In the genomic region with DNA sequence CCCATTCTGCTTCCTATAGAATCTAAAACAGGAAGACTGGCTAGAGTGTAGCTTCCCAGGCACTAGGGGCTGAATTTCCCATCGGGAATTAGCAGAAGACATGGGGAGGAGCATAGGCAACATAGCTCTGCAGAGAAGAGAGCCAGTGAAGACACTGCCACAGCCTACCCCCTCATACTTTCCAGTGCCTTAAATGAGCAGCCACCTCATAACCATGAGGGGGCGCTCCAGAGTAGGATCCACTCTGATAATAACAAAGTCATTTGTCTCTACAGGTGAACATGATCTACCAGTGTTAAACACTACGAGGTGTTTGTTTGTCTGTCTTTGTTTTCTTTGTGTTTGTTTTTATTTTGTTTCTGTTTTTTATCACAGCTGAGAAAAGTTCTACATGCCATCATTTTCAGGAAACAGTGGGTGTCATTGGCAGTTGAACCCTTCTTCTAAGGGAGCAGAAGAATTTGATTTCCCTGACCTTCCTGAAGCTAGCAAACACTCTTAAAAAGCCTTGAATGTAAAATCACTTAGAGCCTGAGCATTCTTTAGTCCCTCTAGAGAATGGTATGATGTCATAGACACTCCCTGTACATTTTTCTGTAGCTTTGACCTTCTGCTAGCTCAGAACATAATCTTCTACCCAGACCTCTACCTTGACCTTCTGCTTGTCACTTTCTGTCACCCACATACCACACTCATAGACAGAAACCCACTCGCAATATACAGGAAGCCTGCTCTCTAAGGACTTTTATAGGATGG, we compare ENCODE assay signal across 14 mouse cellular contexts.
A peak's percentile ranks its signal among the peaks of the same experiment; 100 is the strongest.
DNase-seq lines count a peak whose midpoint lies in the region; ATAC-seq and TF ChIP-seq lines count a peak whose summit lies in the region.
"Had no signal": no experiment of that assay in that cellular context is flagged by ENCODE, and none has a peak within 500 bp of the region (broad histone marks: within the 10 kb centered on the region; RNA-seq: fewer than 3 reads in every experiment).

No protein-coding gene starts in this region.

- H3K4me2 ChIP-seq in forebrain, postnatal 0 days (ENCODE audit: low read depth), result no peak overlapping the region
- no peak overlapping the region for H3K4me2 ChIP-seq in forebrain, embryonic 16.5 days (ENCODE audit: low read length)
- H3K4me2 ChIP-seq in limb, embryonic 11.5 days (ENCODE audit: low read depth, severe bottlenecking), result no peak overlapping the region
- H3K4me2 ChIP-seq: lung, embryonic 15.5 days had no signal

- no peak overlapping the region for H3K9ac ChIP-seq in forebrain, postnatal 0 days
- H3K9ac ChIP-seq in forebrain, embryonic 16.5 days (replicated peaks; ENCODE audit: low read depth, low read length), result no peak overlapping the region
- no peak overlapping the region for H3K9ac ChIP-seq in limb, embryonic 11.5 days (ENCODE audit: low read length)
- H3K9ac ChIP-seq: lung, embryonic 15.5 days had no signal

- ATAC-seq in forebrain, postnatal 0 days, result no peak
- ATAC-seq in forebrain, embryonic 16.5 days, result no peak
- ATAC-seq in limb, embryonic 11.5 days (ENCODE audit: insufficient number of reproducible peaks, low FRiP score, low TSS enrichment, low read depth), result no peak
- ATAC-seq: activated CD4-positive, CD25-positive, alpha-beta regulatory T cell, adult 4 months had no signal

- TF ChIP-seq CTCF in forebrain, postnatal 0 days (IDR thresholded peaks at IDR 0.05; ENCODE audit: low read depth), result peak; percentile 27
- peak; percentile 13; the same call in 1 of the 2 replicates for TF ChIP-seq CTCF in brain, embryonic 14.5 days (IDR thresholded peaks at IDR 0.05; ENCODE audit: borderline replicate concordance, extremely low read depth, insufficient read depth, insufficient read length)

- no peaks in the 10 kb centered on the region for H3K9me3 ChIP-seq in forebrain, postnatal 0 days (ENCODE audit: low read length)
- H3K9me3 ChIP-seq in forebrain, embryonic 16.5 days (ENCODE audit: control insufficient read depth, low read length), result no peaks in the 10 kb centered on the region
- H3K9me3 ChIP-seq in limb, embryonic 11.5 days (ENCODE audit: control insufficient read depth, low read length), result no peaks in the 10 kb centered on the region
- H3K9me3 ChIP-seq in limb, embryonic 10.5 days (replicated peaks), result no peaks in the 10 kb centered on the region
- no peaks in the 10 kb centered on the region for H3K9me3 ChIP-seq in hindbrain, embryonic 10.5 days
- H3K9me3 ChIP-seq: forebrain, embryonic 10.5 days; lung, embryonic 15.5 days had no signal

- 53% methylated on average over 4 of the region's 4 CpGs for WGBS in forebrain, postnatal 0 days
- WGBS in forebrain, embryonic 16.5 days, result 53% methylated on average over 4 of the region's 4 CpGs
- 54% methylated on average over 4 of the region's 4 CpGs for WGBS in limb, embryonic 11.5 days
- 53% methylated on average over 4 of the region's 4 CpGs for WGBS in limb, embryonic 10.5 days
- WGBS in hindbrain, embryonic 10.5 days, result 49% methylated on average over 4 of the region's 4 CpGs

- H3K4me3 ChIP-seq in forebrain, postnatal 0 days (ENCODE audit: low read depth, low read length), result no peak overlapping the region
- no peak overlapping the region for H3K4me3 ChIP-seq in forebrain, embryonic 16.5 days (replicated peaks; ENCODE audit: low read length)
- H3K4me3 ChIP-seq in limb, embryonic 11.5 days (ENCODE audit: low read depth, low read length), result no peak overlapping the region
- H3K4me3 ChIP-seq in limb, embryonic 10.5 days, result no peak overlapping the region
- no peak overlapping the region for H3K4me3 ChIP-seq in hindbrain, embryonic 10.5 days
- H3K4me3 ChIP-seq: forebrain, embryonic 10.5 days; lung, embryonic 15.5 days had no signal

- no peak for TF ChIP-seq POLR2A in brain, embryonic 14.5 days (IDR thresholded peaks at IDR 0.05; ENCODE audit: borderline replicate concordance, extremely low read depth, insufficient read depth, insufficient read length, poor library complexity, severe bottlenecking)

- no peaks in the 10 kb centered on the region for H3K4me1 ChIP-seq in forebrain, postnatal 0 days (ENCODE audit: insufficient read depth)
- no peaks in the 10 kb centered on the region for H3K4me1 ChIP-seq in forebrain, embryonic 16.5 days (replicated peaks; ENCODE audit: control insufficient read depth, insufficient read depth, low read length)
- H3K4me1 ChIP-seq in limb, embryonic 11.5 days (ENCODE audit: control insufficient read depth, insufficient read depth, low read length), result no peaks in the 10 kb centered on the region
- no peaks in the 10 kb centered on the region for H3K4me1 ChIP-seq in limb, embryonic 10.5 days
- no peaks in the 10 kb centered on the region for H3K4me1 ChIP-seq in hindbrain, embryonic 10.5 days (replicated peaks)
- H3K4me1 ChIP-seq: forebrain, embryonic 10.5 days; lung, embryonic 15.5 days had no signal

- H3K27ac ChIP-seq in forebrain, postnatal 0 days (ENCODE audit: low read depth, low read length), result no peak overlapping the region
- H3K27ac ChIP-seq in forebrain, embryonic 16.5 days (ENCODE audit: low read length), result no peak overlapping the region
- no peak overlapping the region for H3K27ac ChIP-seq in limb, embryonic 11.5 days (replicated peaks; ENCODE audit: low read depth, low read length)
- no peak overlapping the region for H3K27ac ChIP-seq in limb, embryonic 10.5 days
- H3K27ac ChIP-seq in hindbrain, embryonic 10.5 days, result no peak overlapping the region
- H3K27ac ChIP-seq: forebrain, embryonic 10.5 days; lung, embryonic 15.5 days had no signal

- no peaks in the 10 kb centered on the region for H3K27me3 ChIP-seq in forebrain, postnatal 0 days (ENCODE audit: insufficient read depth, low read length)
- no peaks in the 10 kb centered on the region for H3K27me3 ChIP-seq in forebrain, embryonic 16.5 days (replicated peaks; ENCODE audit: control insufficient read depth, insufficient read depth, low read length)
- H3K27me3 ChIP-seq in limb, embryonic 11.5 days (ENCODE audit: control insufficient read depth, insufficient read depth, low read length), result no peaks in the 10 kb centered on the region
- no peaks in the 10 kb centered on the region for H3K27me3 ChIP-seq in limb, embryonic 10.5 days (ENCODE audit: low read depth, poor library complexity, severe bottlenecking)
- no peaks in the 10 kb centered on the region for H3K27me3 ChIP-seq in hindbrain, embryonic 10.5 days (ENCODE audit: insufficient read depth, poor library complexity, severe bottlenecking)
- H3K27me3 ChIP-seq: lung, embryonic 15.5 days had no signal

- no peak for DNase-seq in forebrain, postnatal 0 days
- DNase-seq in limb, embryonic 11.5 days (ENCODE audit: low spot score), result peak; percentile 19
- no peak for DNase-seq in limb, embryonic 10.5 days (ENCODE audit: low spot score)
- peak; percentile 29 for DNase-seq in 416B (ENCODE audit: low read depth)
- peak; percentile 3 for DNase-seq in brain, embryonic 14.5 days (ENCODE audit: low read depth)
- no peak for DNase-seq in adipocyte (ENCODE audit: low spot score)
- no peak for DNase-seq in hindbrain, embryonic 10.5 days (ENCODE audit: low spot score)
- DNase-seq: cerebellum, adult 11 months; kidney, postnatal 14 days; right cerebral cortex, postnatal 4 days had no signal

- no peaks in the 10 kb centered on the region for H3K36me3 ChIP-seq in forebrain, postnatal 0 days (ENCODE audit: insufficient read depth)
- no peaks in the 10 kb centered on the region for H3K36me3 ChIP-seq in forebrain, embryonic 16.5 days (ENCODE audit: control insufficient read depth, insufficient read depth)
- no peaks in the 10 kb centered on the region for H3K36me3 ChIP-seq in limb, embryonic 11.5 days (ENCODE audit: control insufficient read depth, insufficient read depth, low read length)
- H3K36me3 ChIP-seq in limb, embryonic 10.5 days, result no peaks in the 10 kb centered on the region
- no peaks in the 10 kb centered on the region for H3K36me3 ChIP-seq in hindbrain, embryonic 10.5 days
- H3K36me3 ChIP-seq: forebrain, embryonic 10.5 days; lung, embryonic 15.5 days had no signal

Comparison
In these comparisons a context has a peak if more than half of its experiments do, and no peak if none do; other contexts are left out.
1. DNase-seq: peak in limb, embryonic 11.5 days (single experiment), 416B (single experiment) and brain, embryonic 14.5 days (single experiment); none in forebrain, postnatal 0 days (single experiment), limb, embryonic 10.5 days (single experiment), adipocyte (single experiment) and hindbrain, embryonic 10.5 days (single experiment).